Mouse (Mus musculus) granulocyte monocyte progenitor cell, adult 5-6 weeks (primary cell): ENCODE measurements around the gene 1700102P08Rik. TPM values are rescaled to one million over a fixed set of nuclear protein-coding genes. Genes with fewer than 3 reads are reported as not detected.

ENCODE experiments used
- ATAC-seq: replicated peaks from 2 replicates; pipeline ENCODE4 v1.8.0; 2016; ENCODE audit warnings: mild to moderate bottlenecking, moderate TSS enrichment, inconsistent platforms; ENCODE audit not compliant: poor library complexity, severe bottlenecking
- total RNA-seq, 2 experiments: library from RNA; stranded (forward) in 1 of 2; stranded (reverse) in 1 of 2; fragments of 200-712, 200-1000 nt in 1 of 2; fragments of >200 nt in 1 of 2; fragmentation: Nextera tagmentation in 1 of 2; gene quantifications; 2 replicates each; pipeline ENCODE4 v1.2.3; 2014 to 2017

1700102P08Rik gene
- total RNA-seq, 2 experiments from 2014 or later: 1.6 TPM; not detected in 1

- ATAC-seq: no peak
These were observed 64.3 kb downstream of the 1700102P08Rik start for GRCm38 (mm10) chr9:108456953-108457352.

GRCm38 (mm10) chr9:108459939-108460318, 67.3 kb downstream of the 1700102P08Rik start:
- peak; percentile 32 for ATAC-seq

Other genes with a start within 250 kb of the 1700102P08Rik start
- gene Bsn, start 202.4 kb upstream of the 1700102P08Rik start, total RNA-seq (2014; fragmentation: Nextera tagmentation): 6.2 and 9.0 TPM in 2 replicates
- 3.2 and 3.7 TPM in 2 replicates for gene Bsn, start 202.4 kb upstream of the 1700102P08Rik start, total RNA-seq (2017)
- 12.5 and 20.8 TPM in 2 replicates for gene Dag1, start 128.8 kb upstream of the 1700102P08Rik start, total RNA-seq (2014; fragmentation: Nextera tagmentation)
- gene Dag1, start 128.8 kb upstream of the 1700102P08Rik start, total RNA-seq (2017): 3.3 and 4.6 TPM in 2 replicates
- 8.7 and 9.8 TPM in 2 replicates for gene Nicn1, start 102.4 kb upstream of the 1700102P08Rik start, total RNA-seq (2014; fragmentation: Nextera tagmentation)
- 5.2 and 10.7 TPM in 2 replicates for gene Nicn1, start 102.4 kb upstream of the 1700102P08Rik start, total RNA-seq (2017)
- 0.19 and 0.70 TPM in 2 replicates for gene Amt, start 96.0 kb upstream of the 1700102P08Rik start, total RNA-seq (2014; fragmentation: Nextera tagmentation)
- 1.8 TPM in 1 of 2 replicates, not detected in the other for gene Amt, start 96.0 kb upstream of the 1700102P08Rik start, total RNA-seq (2017)
- gene Rhoa, start 86.7 kb upstream of the 1700102P08Rik start, total RNA-seq (2014; fragmentation: Nextera tagmentation): 256 and 296 TPM in 2 replicates
- 242 and 247 TPM in 2 replicates for gene Rhoa, start 86.7 kb upstream of the 1700102P08Rik start, total RNA-seq (2017)
- gene Tcta, start 86.6 kb upstream of the 1700102P08Rik start, total RNA-seq (2014; fragmentation: Nextera tagmentation): 13.7 and 16.6 TPM in 2 replicates
- 4.1 and 6.7 TPM in 2 replicates for gene Tcta, start 86.6 kb upstream of the 1700102P08Rik start, total RNA-seq (2017)
- gene Gpx1, start 53.9 kb upstream of the 1700102P08Rik start, total RNA-seq (2014; fragmentation: Nextera tagmentation): 2,602 and 2,684 TPM in 2 replicates
- 1,938 and 2,180 TPM in 2 replicates for gene Gpx1, start 53.9 kb upstream of the 1700102P08Rik start, total RNA-seq (2017)
- gene Usp4, start 45.0 kb upstream of the 1700102P08Rik start, total RNA-seq (2014; fragmentation: Nextera tagmentation): 78.5 and 89.4 TPM in 2 replicates
- 62.7 and 75.5 TPM in 2 replicates for gene Usp4, start 45.0 kb upstream of the 1700102P08Rik start, total RNA-seq (2017)
- gene Ccdc36, start 35.7 kb downstream of the 1700102P08Rik start, total RNA-seq (2014; fragmentation: Nextera tagmentation): not detected in 2 replicates
- gene Ccdc36, start 35.7 kb downstream of the 1700102P08Rik start, total RNA-seq (2017): 0.72 and 0.90 TPM in 2 replicates
- gene BC048562, start 43.7 kb downstream of the 1700102P08Rik start, total RNA-seq (2014; fragmentation: Nextera tagmentation): not detected in 2 replicates
- not detected in 2 replicates for gene BC048562, start 43.7 kb downstream of the 1700102P08Rik start, total RNA-seq (2017)
- 22.2 and 23.5 TPM in 2 replicates for gene Ccdc71, start 67.7 kb downstream of the 1700102P08Rik start, total RNA-seq (2014; fragmentation: Nextera tagmentation)
- gene Ccdc71, start 67.7 kb downstream of the 1700102P08Rik start, total RNA-seq (2017): 13.2 and 17.9 TPM in 2 replicates
- gene Klhdc8b, start 68.8 kb downstream of the 1700102P08Rik start, total RNA-seq (2014; fragmentation: Nextera tagmentation): 0.56 TPM in 1 of 2 replicates, not detected in the other
- gene Klhdc8b, start 68.8 kb downstream of the 1700102P08Rik start, total RNA-seq (2017): 1.2 and 5.5 TPM in 2 replicates
- gene Lamb2, start 86.9 kb downstream of the 1700102P08Rik start, total RNA-seq (2014; fragmentation: Nextera tagmentation): 0.38 TPM in 1 of 2 replicates, not detected in the other
- gene Lamb2, start 86.9 kb downstream of the 1700102P08Rik start, total RNA-seq (2017): 0.05 and 0.09 TPM in 2 replicates
- 80.9 and 90.2 TPM in 2 replicates for gene Usp19, start 97.8 kb downstream of the 1700102P08Rik start, total RNA-seq (2014; fragmentation: Nextera tagmentation)
- 32.3 and 34.9 TPM in 2 replicates for gene Usp19, start 97.8 kb downstream of the 1700102P08Rik start, total RNA-seq (2017)
- 252 and 261 TPM in 2 replicates for gene Qars, start 114.9 kb downstream of the 1700102P08Rik start, total RNA-seq (2014; fragmentation: Nextera tagmentation)
- 144 and 181 TPM in 2 replicates for gene Qars, start 114.9 kb downstream of the 1700102P08Rik start, total RNA-seq (2017)
- gene Qrich1, start 124.0 kb downstream of the 1700102P08Rik start, total RNA-seq (2014; fragmentation: Nextera tagmentation): 131 and 140 TPM in 2 replicates
- gene Qrich1, start 124.0 kb downstream of the 1700102P08Rik start, total RNA-seq (2017): 119 and 145 TPM in 2 replicates
- 294 and 388 TPM in 2 replicates for gene Impdh2, start 167.5 kb downstream of the 1700102P08Rik start, total RNA-seq (2014; fragmentation: Nextera tagmentation)
- 284 and 334 TPM in 2 replicates for gene Impdh2, start 167.5 kb downstream of the 1700102P08Rik start, total RNA-seq (2017)
- gene Ndufaf3, start 174.6 kb downstream of the 1700102P08Rik start, total RNA-seq (2014; fragmentation: Nextera tagmentation): 39.4 and 44.0 TPM in 2 replicates
- gene Ndufaf3, start 174.6 kb downstream of the 1700102P08Rik start, total RNA-seq (2017): 17.3 and 17.8 TPM in 2 replicates
- gene Dalrd3, start 177.1 kb downstream of the 1700102P08Rik start, total RNA-seq (2014; fragmentation: Nextera tagmentation): 91.3 and 111 TPM in 2 replicates
- gene Dalrd3, start 177.1 kb downstream of the 1700102P08Rik start, total RNA-seq (2017): 38.1 and 45.2 TPM in 2 replicates
- gene Wdr6, start 185.9 kb downstream of the 1700102P08Rik start, total RNA-seq (2014; fragmentation: Nextera tagmentation): 18.1 and 19.3 TPM in 2 replicates
- 14.7 and 18.0 TPM in 2 replicates for gene Wdr6, start 185.9 kb downstream of the 1700102P08Rik start, total RNA-seq (2017)
- gene P4htm, start 204.9 kb downstream of the 1700102P08Rik start, total RNA-seq (2014; fragmentation: Nextera tagmentation): 2.0 and 2.3 TPM in 2 replicates
- gene P4htm, start 204.9 kb downstream of the 1700102P08Rik start, total RNA-seq (2017): 0.43 TPM in 1 of 2 replicates, not detected in the other